Mouse (Mus musculus) forebrain, embryonic 13.5 days (tissue): Measurements from ENCODE around the gene Nrxn1. TPM values are rescaled to one million over a fixed set of nuclear protein-coding genes. Genes with fewer than 3 reads are reported as not detected.
A peak's percentile ranks its signal among the peaks of the same experiment; 100 is the strongest.

Source experiments
- ATAC-seq: fragments of 200-750 bp; cut with Nextera tagmentation; 2 replicates; pipeline ENCODE4 v1.8.0; 2017
- H3K27ac ChIP-seq: fragments of 300-500 bp; sonication (generic); 2 replicates; pipeline ENCODE4 v1.5.1; 2015; ENCODE audit warnings: inconsistent platforms, mild to moderate bottlenecking, moderate library complexity
- H3K27me3 ChIP-seq: fragments of 300-500 bp; sonication (generic); 2 replicates; pipeline ENCODE4 v1.6.1; 2015; ENCODE audit warnings: mild to moderate bottlenecking, inconsistent platforms
- H3K36me3 ChIP-seq: fragments of 300-500 bp; sonication (generic); 2 replicates; pipeline ENCODE4 v1.6.1; 2015; ENCODE audit warnings: mild to moderate bottlenecking, inconsistent platforms; ENCODE audit not compliant: poor library complexity, severe bottlenecking
- H3K4me1 ChIP-seq: fragments of 300-500 bp; sonication (generic); 2 replicates; pipeline ENCODE4 v1.6.1; 2015; ENCODE audit warnings: inconsistent platforms
- H3K4me2 ChIP-seq: fragments of 300-500 bp; sonication (generic); 2 replicates; pipeline ENCODE4 v1.6.1; 2015; ENCODE audit warnings: inconsistent platforms, mild to moderate bottlenecking, moderate library complexity
- H3K4me3 ChIP-seq: fragments of 300-500 bp; sonication (generic); 2 replicates; pipeline ENCODE4 v1.5.1; 2015; ENCODE audit warnings: mild to moderate bottlenecking, inconsistent platforms
- H3K9ac ChIP-seq: fragments of 300-500 bp; sonication (generic); 2 replicates; pipeline ENCODE4 v1.6.1; 2015; ENCODE audit warnings: mild to moderate bottlenecking, inconsistent platforms
- H3K9me3 ChIP-seq: fragments of 300-500 bp; sonication (generic); replicated peaks from 2 replicates; pipeline ENCODE4 v1.6.1; 2016; ENCODE audit warnings: inconsistent platforms
- WGBS: fragments of 180-500 bp; shearing (Covaris S2); methylation state at CpG from one replicate; pipeline ENCODE4 v1.1.7; 2015; 5-methylcytosine and 5-hydroxymethylcytosine counted together
- microRNA-seq: library from miRNA; unstranded; fragments of <30 nt; microRNA quantifications from one replicate; pipeline ENCODE4, GENCODE M21; 2016
- polyA plus RNA-seq: library from polyadenylated mRNA; unstranded; fragments of >200 nt; fragmentation: Nextera tagmentation; extraction: Ambion mirVana; gene quantifications from 2 replicates; pipeline ENCODE4 v1.2.1, GENCODE M21; 2015

Gene Nrxn1
- polyA plus RNA-seq, 1 experiment from 2014 or later: 69.6 TPM

DNA sequence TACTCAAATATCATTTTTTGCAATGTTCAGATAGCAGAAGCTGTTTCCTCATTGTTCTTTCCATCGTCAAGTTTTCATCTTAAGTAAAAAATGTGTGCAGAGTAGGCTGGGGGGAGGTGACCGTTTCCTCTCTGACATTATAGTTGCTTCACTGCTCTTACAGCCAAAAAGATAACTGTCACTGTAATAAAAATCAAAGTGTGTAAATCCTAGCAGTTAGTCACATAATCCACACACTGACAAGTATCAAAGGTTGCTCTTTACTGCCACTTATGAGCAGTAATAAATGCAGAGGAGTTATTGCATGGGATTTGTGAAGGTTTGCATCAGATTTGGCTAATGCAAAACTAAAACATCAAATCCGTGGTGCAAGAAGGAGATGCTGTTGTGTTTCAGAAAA, 1032.7 kb downstream of the Nrxn1 start:
- peak overlapping the region; percentile 52 for H3K27ac ChIP-seq
- H3K36me3 ChIP-seq: no peaks in the 10 kb centered on the region
- WGBS: 48% methylated on average over 3 of the region's 3 CpGs
- H3K9ac ChIP-seq: no peak overlapping the region
- no peaks in the 10 kb centered on the region for H3K27me3 ChIP-seq
- no peaks in the 10 kb centered on the region for H3K9me3 ChIP-seq
- H3K4me2 ChIP-seq: no peak overlapping the region
- no peak for ATAC-seq
- 0 out of 2 replicates have a peak, but pooled peaks cover 7% of the 10 kb centered on the region for H3K4me1 ChIP-seq
- no peak overlapping the region for H3K4me3 ChIP-seq

GRCm38 (mm10) chr17:90059320-90060111, 1033.4 kb downstream of the Nrxn1 start:
- Histone ChIP-seq H3K4me1 (0 out of 2 replicates have a peak, but pooled peaks cover 7% of the 10 kb centered on the region), H3K36me3 (no peaks in the 10 kb centered on the region), H3K9ac (no peak overlapping the region), H3K4me3 (no peak overlapping the region), H3K27me3 (no peaks in the 10 kb centered on the region), H3K27ac (peak overlapping the region; percentile 2), H3K4me2 (no peak overlapping the region), H3K9me3 (no peaks in the 10 kb centered on the region)
- WGBS: 85% methylated on average over 7 of the region's 7 CpGs
- no peak for ATAC-seq

- H3K4me2 ChIP-seq: no peak overlapping the region
- WGBS: 50% methylated on average over 5 of the region's 5 CpGs
- no peaks in the 10 kb centered on the region for H3K9me3 ChIP-seq
- H3K9ac ChIP-seq: no peak overlapping the region
- no peak overlapping the region for H3K27ac ChIP-seq
- no peaks in the 10 kb centered on the region for H3K27me3 ChIP-seq
- peaks cover 4% of the 10 kb centered on the region; the same call in 1 of the 2 replicates for H3K4me1 ChIP-seq
- peak; percentile 50; the same call in 1 of the 2 replicates for ATAC-seq
- no peaks in the 10 kb centered on the region for H3K36me3 ChIP-seq
- no peak overlapping the region for H3K4me3 ChIP-seq
Observed at GRCm38 (mm10) chr17:90054312-90054711, 1038.6 kb downstream of the Nrxn1 start.

DNA sequence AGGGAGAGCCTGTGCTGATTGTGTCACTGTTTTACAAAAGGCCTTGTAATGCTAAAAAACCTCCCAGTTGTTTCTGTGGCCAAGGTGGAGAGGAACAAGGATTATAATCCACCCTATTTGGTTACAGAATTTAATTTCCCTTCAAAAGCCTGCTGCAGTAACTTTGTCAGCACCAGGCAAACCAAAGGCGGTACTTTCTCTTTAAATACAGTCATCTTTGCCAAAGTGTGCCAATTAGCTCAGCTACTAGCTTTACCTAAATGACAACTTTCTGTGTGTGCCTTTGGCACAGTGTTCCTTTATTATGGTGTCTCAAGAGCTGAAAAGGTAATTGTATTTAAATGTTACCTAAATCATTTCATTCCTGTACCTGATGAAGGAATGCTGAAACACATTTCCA, 1053.6 kb downstream of the Nrxn1 start:
- Histone ChIP-seq H3K9me3 (no peaks in the 10 kb centered on the region), H3K4me3 (no peak overlapping the region), H3K4me1 (peaks cover 5% of the 10 kb centered on the region; the same call in 1 of the 2 replicates), H3K27ac (no peak overlapping the region), H3K4me2 (no peak overlapping the region), H3K9ac (no peak overlapping the region), H3K27me3 (no peaks in the 10 kb centered on the region), H3K36me3 (no peaks in the 10 kb centered on the region)
- ATAC-seq: no peak
- WGBS: 18% methylated on average over 1 of the region's 1 CpGs

GRCm38 (mm10) chr17:90032416-90032815, 1060.5 kb downstream of the Nrxn1 start:
- no peaks in the 10 kb centered on the region for H3K27me3 ChIP-seq
- H3K9ac ChIP-seq: no peak overlapping the region
- WGBS: 68% methylated on average over 2 of the region's 2 CpGs
- no peaks in the 10 kb centered on the region for H3K4me1 ChIP-seq
- no peaks in the 10 kb centered on the region for H3K36me3 ChIP-seq
- H3K9me3 ChIP-seq: no peaks in the 10 kb centered on the region
- no peak overlapping the region for H3K4me2 ChIP-seq
- ATAC-seq: no peak
- no peak overlapping the region for H3K4me3 ChIP-seq
- H3K27ac ChIP-seq: no peak overlapping the region

DNA sequence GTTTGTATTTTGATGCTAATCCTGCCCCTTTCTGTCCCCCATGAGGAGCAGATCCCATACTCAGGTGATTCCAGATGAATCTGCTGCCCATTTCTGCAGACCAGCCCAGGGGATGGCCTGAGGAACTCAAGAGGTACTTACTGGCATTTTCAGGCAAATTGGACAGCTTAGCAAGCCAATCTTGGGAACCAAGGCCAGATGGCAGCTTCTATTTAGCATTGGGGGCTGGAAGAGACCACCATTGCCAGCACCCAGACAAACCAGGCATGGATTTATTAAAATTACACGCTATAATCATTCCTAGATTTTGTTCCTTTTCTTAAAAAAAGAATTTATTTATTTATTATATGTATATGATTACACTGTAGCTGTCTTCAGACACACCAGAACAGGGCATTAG, 1076.2 kb downstream of the Nrxn1 start:
- peaks cover 9% of the 10 kb centered on the region; the same call in 1 of the 2 replicates for H3K9me3 ChIP-seq
- 90% methylated on average over 1 of the region's 1 CpGs for WGBS
- no peak overlapping the region for H3K4me2 ChIP-seq
- H3K36me3 ChIP-seq: no peaks in the 10 kb centered on the region
- no peaks in the 10 kb centered on the region for H3K4me1 ChIP-seq
- H3K9ac ChIP-seq: no peak overlapping the region
- ATAC-seq: no peak
- H3K27me3 ChIP-seq: no peaks in the 10 kb centered on the region
- H3K27ac ChIP-seq: no peak overlapping the region
- H3K4me3 ChIP-seq: no peak overlapping the region

DNA sequence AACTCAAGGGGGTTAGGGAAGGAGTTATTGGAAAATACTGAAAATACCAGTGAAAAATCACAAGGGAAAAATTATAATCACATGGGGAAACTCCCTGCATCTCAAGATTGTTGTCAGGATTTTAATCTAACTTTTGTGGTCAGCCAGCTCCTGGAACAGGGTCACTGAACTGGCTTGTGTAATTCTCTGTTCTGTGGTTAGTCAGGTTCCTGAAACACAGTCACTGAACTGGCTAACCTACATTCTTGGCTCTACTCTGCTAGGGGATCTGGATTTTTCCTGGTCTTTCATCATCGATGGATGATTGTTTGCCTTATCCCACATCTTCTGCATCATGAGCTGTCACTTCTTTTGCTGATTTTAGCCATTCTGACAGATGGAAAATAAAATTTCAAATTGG, 1081.1 kb downstream of the Nrxn1 start:
- 97% methylated on average over 1 of the region's 1 CpGs for WGBS
- Histone ChIP-seq H3K4me3 (no peak overlapping the region), H3K9me3 (peaks cover 9% of the 10 kb centered on the region; the same call in 1 of the 2 replicates), H3K9ac (no peak overlapping the region), H3K36me3 (no peaks in the 10 kb centered on the region), H3K4me1 (no peaks in the 10 kb centered on the region), H3K4me2 (no peak overlapping the region), H3K27me3 (no peaks in the 10 kb centered on the region), H3K27ac (no peak overlapping the region)
- no peak for ATAC-seq

DNA sequence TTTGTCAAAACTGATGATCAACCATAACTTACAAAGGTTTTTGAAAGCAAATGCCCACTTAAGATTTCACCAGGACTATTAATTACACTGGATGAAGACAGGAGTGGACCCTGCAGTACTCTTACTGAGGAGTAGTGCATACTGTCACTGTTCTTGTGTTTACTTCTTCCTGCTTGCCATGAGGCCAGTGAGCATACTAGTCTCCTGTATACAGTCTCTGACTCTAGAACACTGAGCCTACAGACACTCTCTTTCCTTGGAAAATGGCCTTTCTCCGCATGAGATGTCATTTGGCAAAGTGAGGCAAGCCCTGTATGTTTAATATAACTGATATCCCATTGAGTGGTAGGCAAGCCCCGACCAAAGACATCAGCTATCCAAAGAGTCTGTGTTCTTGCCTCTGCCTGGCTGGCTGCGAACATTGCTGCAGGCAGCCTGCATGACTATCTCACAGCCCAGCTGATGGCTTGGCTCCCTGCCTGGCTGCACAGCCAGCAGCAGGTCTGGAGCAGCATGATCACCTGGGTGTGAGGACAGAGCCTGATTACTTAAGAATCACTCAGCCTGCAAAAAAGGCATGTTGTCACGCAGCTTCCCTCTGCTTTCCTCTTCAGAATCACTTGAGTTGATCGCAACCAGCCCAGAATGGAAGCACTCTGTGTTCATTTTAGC, 1085.3 kb downstream of the Nrxn1 start:
- no peak overlapping the region for H3K4me2 ChIP-seq
- H3K27me3 ChIP-seq: no peaks in the 10 kb centered on the region
- H3K9me3 ChIP-seq: no peaks in the 10 kb centered on the region; the same call in 1 of the 2 replicates
- 0 out of 2 replicates have a peak, but pooled peaks have one; percentile 63 for ATAC-seq
- 62% methylated on average over 5 of the region's 5 CpGs for WGBS
- H3K9ac ChIP-seq: no peak overlapping the region
- H3K4me1 ChIP-seq: no peaks in the 10 kb centered on the region
- no peaks in the 10 kb centered on the region for H3K36me3 ChIP-seq
- no peak overlapping the region for H3K27ac ChIP-seq
- H3K4me3 ChIP-seq: no peak overlapping the region

DNA sequence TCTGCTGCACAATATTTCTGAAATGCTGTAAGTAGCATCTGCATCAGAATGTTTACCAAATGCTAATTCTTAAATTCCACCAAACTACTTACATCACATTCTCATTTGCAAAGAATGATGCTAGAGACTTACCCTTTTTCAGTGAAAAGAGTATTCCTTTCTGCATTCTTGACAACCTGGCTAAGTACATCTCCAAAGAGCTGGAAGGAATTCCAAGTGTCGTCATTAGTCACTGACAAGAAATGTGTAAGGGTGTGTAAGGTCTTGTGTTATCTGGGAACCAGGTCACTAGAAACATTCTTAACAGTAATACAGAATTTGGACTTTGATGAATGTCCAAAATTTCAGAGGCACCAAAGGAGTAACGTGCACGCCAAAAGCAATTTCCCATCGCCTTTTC, 1102.2 kb downstream of the Nrxn1 start:
- 62% methylated on average over 4 of the region's 4 CpGs for WGBS
- Histone ChIP-seq H3K4me2 (no peak overlapping the region), H3K27me3 (no peaks in the 10 kb centered on the region), H3K9ac (no peak overlapping the region), H3K27ac (no peak overlapping the region), H3K36me3 (no peaks in the 10 kb centered on the region), H3K4me3 (no peak overlapping the region), H3K9me3 (no peaks in the 10 kb centered on the region), H3K4me1 (no peaks in the 10 kb centered on the region)
- ATAC-seq: no peak

Small RNA genes within 50 kb of the gene (microRNA-seq; reads per million reads assigned to microRNA genes)
- gene Gm24510: not detected
- not detected for gene Gm27475
- not detected for gene Gm47307
